Mouse (Mus musculus): ENCODE measurements at regions not wholly inside any gene's neighbourhood (a gene's known extent, or its start where the extent isn't known, plus 50 kb on each side); places are given as distances from the start of the nearest gene placed in this dataset.
A peak's percentile ranks its signal among the peaks of the same experiment; 100 is the strongest.

- DNase-seq (ENCODE audit: low spot score in 2 of 2), result no peak
Measured at GRCm38 (mm10) chr14:68022925-68023324, 1271.2 kb downstream of the Synb start.

DNA sequence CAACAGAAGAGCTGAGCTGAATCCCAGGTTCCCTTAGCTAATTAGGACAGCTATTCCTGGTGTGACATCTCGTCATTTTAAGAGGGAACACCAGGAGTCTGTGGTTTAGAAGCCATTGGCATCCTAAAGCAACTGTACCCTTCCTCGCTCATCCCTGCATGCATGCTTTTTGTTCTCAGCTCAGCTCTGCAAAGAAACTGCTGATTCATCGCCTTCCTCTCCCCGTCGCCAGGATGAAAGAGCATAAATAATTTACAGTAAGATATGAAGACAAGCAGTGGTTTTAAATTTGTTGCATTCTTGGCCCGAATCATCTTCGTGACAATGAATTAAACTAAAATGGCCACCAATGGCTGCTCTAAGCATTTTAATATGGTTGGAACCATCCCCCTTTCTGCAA lies 1272.9 kb downstream of the Synb start:
- peak; percentile 11 to 22 for DNase-seq (ENCODE audit: low spot score in 2 of 2)

- no peak for DNase-seq (ENCODE audit: low spot score in 2 of 2)
Measured at GRCm38 (mm10) chr14:68020769-68021168, 1273.3 kb downstream of the Synb start.

- DNase-seq (ENCODE audit: low spot score in 2 of 2), result no peak
Measured at GRCm38 (mm10) chr14:68018686-68019085, 1275.4 kb downstream of the Synb start.

DNA sequence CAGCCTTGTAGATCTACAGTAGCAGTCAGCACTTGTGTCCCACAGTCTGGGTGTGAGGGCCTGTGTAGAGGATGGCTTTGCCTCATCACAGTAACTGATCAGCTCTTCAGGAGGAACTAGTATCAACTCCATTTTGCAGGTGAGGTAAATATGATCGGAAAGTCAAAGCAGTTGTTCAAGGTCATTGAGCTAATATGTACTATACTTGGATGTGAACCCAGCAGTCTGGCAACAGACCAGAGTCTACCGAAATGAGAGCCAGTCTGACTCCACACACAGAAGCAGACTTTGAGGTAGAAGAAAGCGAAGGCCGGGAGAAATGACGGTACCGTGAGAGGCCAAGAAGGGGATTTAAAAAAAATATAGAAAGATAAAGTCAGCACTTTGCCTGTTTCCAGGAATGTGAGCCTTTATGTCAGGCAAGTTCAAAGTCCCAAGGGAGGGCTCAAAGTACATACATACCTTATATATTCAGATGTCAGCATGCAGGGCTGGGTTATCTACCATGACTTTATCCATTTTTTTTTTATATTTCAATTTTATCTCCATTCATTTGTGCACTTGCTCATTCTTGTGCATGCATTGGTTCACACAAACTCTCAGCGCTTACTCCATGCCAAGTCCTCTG lies 1297.2 kb downstream of the Synb start:
- DNase-seq (ENCODE audit: low spot score in 2 of 2), result no peak

DNA sequence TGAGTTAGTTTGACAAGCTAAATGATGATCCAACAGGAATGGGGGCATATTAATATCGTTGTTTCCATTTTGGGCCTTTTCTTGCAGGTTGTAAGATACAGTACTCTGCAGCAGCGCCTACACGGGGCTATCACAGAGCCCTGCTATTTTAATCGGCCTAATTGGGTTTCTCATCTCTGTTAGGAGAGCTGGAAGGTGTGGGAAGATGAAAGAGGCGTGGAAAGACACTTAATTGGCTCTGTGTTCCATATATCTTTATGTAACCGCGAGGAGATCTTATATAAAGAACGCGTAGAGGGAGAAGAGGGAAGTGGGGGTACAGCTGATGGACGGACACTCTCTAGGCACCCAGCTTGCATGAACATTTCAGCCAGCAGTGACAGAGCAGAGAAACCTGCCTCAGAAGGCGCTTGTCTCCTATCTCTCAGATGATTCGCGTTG lies 1300.5 kb downstream of the Synb start:
- peak; percentile 21 to 45 for DNase-seq (ENCODE audit: low spot score in 2 of 2)

DNA sequence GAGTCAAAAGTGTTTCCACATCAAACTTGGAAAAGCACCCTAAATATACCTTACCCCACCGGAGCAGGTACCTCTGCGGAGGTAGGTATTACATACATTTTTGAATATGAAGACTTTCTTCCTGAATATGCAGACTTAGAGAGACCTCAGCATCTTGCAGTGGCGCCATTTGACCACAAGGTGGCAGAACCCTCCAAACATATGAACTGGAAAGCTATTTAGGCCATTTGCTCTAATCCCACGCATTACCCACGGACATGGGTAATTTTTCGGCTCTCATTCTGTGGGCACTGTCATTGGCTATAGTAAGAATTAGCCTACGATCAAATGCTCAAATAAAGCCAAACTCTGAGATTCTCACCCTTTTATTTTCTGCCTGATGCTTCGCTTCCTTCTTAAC lies 1301.0 kb downstream of the Synb start:
- DNase-seq (ENCODE audit: low spot score in 2 of 2), result peak; percentile 74 to 81

DNA sequence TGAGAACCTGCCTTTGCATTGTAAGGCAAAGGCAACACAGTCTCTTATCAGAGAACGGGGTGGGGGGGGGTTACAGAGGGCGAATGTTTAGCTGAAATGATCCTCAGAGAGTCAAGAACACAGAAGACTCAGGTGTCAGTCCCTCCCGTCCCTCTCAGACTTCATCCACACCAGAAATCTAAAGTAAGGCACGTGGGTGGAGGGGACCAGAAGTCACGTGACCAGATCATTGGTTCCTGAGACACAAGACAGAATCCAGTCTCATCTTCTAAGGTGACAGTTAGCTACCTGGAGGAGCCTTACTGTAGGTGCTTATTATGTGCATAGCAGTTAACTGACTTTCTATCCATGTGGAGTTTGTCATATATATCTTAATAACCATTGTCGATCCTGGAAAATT lies 1302.0 kb downstream of the Synb start:
- DNase-seq (ENCODE audit: low spot score in 2 of 2), result no peak

DNA sequence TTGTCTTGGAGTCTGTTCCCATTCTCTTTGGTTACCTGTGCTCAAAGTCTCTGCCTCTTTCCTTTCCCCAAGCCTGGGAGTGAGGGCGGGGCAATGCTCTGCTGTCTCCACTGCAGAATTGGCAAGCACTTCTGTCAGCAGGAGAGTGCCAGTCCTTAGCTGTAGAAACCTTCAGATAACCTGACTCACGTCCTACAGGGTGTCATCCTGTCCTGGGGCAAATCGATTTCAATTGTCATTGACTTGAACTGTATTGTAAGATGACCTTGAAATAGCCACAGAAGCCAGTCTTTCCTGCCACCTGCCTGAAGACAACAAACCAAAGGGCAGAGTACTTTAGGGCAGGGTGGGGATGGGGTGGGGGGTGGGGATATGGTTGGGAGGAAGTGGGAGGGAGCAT lies 1303.8 kb downstream of the Synb start:
- no peak for DNase-seq (ENCODE audit: low spot score in 2 of 2)
